Mouse (Mus musculus) layer of hippocampus, adult 8-10 months (tissue): ENCODE results near the gene Med12. TPM values are rescaled to one million over a fixed set of nuclear protein-coding genes. Genes with fewer than 3 reads are reported as not detected.
"Not testable (repeated sequence)": the region's sequence is repeated elsewhere in the genome, so short reads cannot be mapped to it uniquely, and the experiment has no call there.

ENCODE experiments used
- DNase-seq, 2 experiments: peaks; one replicate each; pipeline ENCODE4 v3.0.0; 2022; ENCODE audit warnings: low spot score in 2 of 2
- total RNA-seq, 4 experiments: library from RNA; stranded (reverse); gene quantifications; 2 replicates each; pipeline ENCODE4 v1.2.4; 2022

Gene Med12
- total RNA-seq, 4 experiments from 2014 or later: 28.1 to 37.8 (median 33.4) TPM

GRCm38 (mm10) chrX:101299473-101300426 lies 25.9 kb downstream of the Med12 start:
- no peak for DNase-seq

DNA sequence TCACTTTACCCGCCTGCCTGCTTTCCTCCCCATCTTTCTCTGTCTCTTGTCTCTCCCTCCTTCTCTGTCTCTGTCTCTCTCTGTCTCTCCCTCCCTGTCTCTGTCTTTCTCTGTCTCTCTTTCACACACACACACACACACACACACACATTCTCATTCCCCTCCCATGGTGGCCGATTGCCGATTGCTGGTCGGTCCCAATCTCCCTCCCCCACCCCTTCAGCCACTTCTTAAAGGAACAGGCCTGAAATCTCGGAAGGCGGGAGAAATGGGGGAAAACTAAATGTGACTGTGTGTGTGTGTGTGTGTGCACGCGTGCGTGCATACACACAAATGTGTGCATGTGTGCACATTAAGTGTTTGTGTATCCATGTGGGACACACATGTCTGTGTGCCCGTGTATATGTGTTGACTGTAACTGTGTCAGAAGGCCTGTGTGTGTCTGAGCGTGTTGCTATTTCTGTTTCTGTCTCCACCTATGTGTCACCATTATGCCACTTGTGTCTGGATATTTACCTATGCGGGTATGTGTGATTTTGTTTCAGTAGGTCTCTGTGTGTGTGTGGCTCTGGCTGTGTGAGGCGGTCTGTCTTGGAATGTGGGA lies 26.7 kb downstream of the Med12 start:
- no peak for DNase-seq

DNA sequence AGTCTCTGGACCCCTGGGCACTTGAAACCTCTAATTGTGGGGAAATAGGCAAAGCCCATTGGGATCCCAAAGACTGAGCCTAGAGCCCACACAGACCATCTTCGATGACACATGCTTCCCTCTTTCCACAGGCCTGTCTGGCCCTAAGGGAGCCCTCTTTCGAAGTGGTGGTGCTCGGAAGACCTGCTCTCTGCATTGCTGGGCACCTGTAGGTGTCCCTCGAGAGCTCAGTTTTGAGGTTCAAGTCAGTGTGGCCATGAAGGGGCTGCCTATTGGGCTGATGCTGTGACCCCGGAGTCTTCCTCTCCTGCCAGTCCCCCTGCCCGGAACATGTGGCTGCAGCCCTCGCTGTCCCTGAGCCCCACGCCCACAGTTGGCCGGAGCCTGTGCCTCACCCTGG lies 27.8 kb downstream of the Med12 start:
- no peak for DNase-seq

DNA sequence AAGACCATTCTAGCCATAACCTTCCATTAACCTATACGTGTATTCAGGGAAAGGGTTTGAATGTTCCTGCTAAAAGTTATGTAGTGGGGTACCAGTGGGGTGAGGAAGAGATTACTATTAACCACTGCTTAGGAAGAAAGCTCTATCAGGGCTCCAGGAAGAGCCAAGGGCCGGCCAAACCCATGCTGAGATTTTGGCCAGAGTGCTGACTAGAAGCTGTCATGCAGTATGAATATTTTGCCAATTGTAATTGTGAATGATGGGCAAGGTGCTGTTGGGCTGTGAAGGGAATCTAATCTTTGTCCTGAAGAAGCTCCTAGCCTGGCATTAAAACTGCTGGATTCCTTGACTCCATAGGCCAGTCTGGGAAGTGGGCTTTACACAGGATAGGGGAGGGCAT lies 30.8 kb downstream of the Med12 start:
- DNase-seq: no peak

DNA sequence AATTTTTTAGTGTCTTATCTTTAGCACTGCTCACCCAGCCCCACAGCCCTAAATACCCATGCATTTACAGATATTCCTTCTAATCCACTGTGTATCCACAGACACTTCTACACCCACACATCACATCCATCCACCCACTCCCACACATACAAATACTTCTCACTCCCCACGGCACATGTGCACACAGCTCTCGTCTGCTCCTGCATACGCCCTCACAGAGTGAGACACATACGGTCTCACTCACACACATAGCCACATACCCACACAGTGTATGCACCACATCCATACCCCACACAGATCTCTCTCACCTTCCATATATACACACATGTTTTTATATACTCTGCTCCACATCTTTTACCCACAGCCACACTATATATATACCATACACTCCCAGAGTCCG lies 35.5 kb downstream of the Med12 start:
- no peak for DNase-seq

DNA sequence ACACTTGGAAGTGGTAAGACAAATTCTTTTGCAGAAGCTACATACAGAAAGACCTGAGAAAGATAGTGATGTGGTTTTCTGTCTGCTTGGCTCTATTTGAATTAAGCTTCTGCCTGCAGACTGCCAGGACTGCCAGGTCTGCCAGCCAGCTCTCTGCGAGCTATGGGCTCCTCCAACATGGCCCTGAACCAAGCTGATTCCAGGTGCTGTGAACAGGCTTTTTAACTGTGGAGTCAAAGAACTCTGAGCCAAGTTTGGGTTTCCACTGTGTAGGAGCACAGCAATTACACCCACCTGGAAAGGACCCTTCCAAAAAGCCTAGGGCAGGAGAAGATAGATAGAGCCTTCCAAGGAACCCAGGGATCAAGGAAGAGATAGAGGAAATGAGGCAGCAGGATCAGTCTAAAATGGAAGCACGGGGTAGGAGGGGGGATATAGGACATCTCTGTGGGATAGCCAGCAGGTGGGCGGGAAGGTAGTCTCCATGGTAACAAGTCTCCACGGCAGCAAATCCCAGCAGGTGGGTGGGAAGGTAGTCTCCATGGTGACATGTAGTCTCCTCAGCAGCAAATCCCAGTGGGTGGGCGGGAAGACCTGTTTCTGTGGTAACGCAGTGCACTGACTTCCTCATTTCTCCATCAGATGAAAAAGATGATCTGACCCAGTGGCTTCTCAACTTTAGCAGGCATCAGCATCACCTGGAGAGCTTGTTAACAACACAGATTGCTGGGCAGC lies 40.0 kb downstream of the Med12 start:
- DNase-seq: peak; percentile 79 to 92

- no peak for DNase-seq
These were observed 45.9 kb downstream of the Med12 start for GRCm38 (mm10) chrX:101319775-101320174.

DNA sequence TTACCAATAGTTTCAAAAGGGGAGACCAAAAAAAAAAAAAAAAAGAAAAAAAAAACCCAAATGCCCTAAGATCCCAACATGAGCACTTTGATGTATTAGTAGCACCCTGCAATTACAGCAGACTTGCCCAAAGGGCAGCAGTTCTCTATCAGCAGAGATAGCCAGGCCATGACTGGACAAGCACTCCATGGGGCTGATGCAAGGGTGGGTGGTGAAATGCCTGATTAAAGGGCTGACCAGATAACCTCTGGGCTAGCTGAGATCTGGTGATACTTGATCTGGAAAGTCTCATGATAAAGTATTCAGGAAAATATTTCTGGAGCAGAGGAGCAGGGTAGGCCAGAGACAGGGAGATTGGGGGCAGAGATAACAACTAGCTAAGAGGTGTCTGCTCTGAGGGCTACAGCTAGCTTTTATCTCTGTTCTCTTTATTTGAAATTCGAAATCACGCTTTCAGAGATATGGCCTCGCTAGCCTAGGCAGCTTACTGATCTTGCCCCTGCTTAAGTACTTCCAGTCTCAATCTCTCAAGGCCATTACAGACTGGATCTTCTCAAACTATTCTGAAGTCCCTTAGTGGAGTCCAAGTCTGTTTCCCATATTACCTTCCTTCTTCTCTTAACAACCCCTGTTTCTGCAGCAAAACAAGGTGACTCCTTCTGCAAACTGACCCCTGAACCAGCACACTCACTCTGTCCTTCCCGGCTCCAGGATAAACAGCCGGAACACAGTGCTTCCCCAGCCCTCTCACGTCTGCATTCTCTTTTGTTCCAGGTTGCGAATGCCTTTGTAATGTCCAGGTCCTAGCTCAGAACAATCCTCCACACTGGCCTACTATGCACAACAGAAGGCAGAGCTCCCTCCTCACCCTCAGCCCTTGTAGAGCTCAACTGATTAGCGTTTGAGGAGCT lies 52.4 kb downstream of the Med12 start:
- no peak for DNase-seq

DNA sequence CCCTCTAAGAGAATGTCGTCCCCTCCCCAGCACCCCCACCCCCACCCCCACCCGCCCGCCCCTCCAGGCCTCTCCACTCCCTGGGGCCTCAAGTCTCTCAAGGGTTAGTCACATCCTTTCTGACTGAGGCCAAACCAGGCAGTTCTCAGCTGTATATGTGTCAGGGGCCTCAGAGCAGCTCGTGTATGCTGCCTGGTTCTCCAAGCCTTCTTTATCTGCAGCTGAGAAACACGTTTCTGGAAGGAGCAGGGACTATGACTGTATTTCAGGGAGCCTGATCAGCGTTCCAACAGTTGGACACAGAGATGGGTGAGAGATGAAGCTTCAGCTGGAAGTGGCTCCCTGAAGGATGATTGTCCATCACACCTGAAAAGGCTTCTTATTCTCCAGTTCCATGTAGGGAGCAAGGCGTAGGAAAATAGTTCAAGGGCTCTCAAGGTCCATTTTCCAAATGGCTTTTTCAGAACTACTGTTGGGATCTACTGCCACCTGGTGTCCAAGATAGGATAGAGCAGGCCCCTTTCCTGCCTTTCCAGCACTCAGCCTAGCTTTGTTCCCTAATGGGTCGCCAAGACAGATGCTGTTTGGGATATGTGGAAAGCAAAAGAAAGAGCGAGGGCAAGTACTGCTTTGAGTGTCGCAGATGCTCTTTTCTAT lies 55.7 kb downstream of the Med12 start:
- DNase-seq: peak in 1 of 2 experiments; percentile 60

DNA sequence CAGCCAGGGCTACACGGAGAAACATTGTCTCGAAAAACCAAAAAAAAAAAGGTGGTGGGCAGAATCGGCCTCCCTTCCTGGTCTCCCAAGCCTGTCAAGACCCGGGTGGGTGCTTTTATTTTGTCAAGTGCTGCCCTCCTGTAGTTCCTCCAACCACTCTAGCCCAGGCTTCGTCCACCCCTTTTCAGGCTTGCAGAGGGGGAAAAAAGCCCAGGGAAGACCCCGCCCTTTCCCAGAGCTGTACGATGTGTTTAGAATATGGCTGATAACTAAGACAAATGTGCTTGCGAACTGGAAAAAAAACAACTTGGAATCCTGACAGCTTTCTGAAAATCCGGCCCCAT lies 58.2 kb downstream of the Med12 start:
- no peak for DNase-seq

- DNase-seq: peak; percentile 85 to 94
These were observed 58.8 kb downstream of the Med12 start for GRCm38 (mm10) chrX:101332375-101333211.

GRCm38 (mm10) chrX:101334606-101335005 lies 60.8 kb downstream of the Med12 start:
- no peak for DNase-seq

GRCm38 (mm10) chrX:101338666-101339065 lies 64.8 kb downstream of the Med12 start:
- DNase-seq: no peak

- DNase-seq: not testable (repeated sequence)
These were observed 69.0 kb downstream of the Med12 start for GRCm38 (mm10) chrX:101342837-101343236.

- no peak for DNase-seq
These were observed 71.6 kb downstream of the Med12 start for GRCm38 (mm10) chrX:101345456-101345855.

- no peak for DNase-seq
These were observed 72.6 kb downstream of the Med12 start for GRCm38 (mm10) chrX:101346475-101346874.
